Comparison of ENCODE assay signal across 11 mouse cellular contexts in genomic region chr17:71135108-71135507, GRCm38 (mm10). TPM values are rescaled to one million over a fixed set of nuclear protein-coding genes. Genes with fewer than 3 reads are reported as not detected.
DNase-seq lines count a peak whose midpoint lies in the region; ATAC-seq lines count a peak whose summit lies in the region.
"Had no signal": no experiment of that assay in that cellular context is flagged by ENCODE, and none has a peak within 500 bp of the region (broad histone marks: within the 10 kb centered on the region; RNA-seq: fewer than 3 reads in every experiment).

No protein-coding gene starts in this region.

- 16% methylated on average over 5 of the region's 5 CpGs for WGBS in kidney, embryonic 16.5 days
- 84% methylated on average over 5 of the region's 5 CpGs for WGBS in midbrain, embryonic 13.5 days

- no peaks in the 10 kb centered on the region for H3K27me3 ChIP-seq in kidney, embryonic 16.5 days (ENCODE audit: insufficient read depth, low read length)
- no peaks in the 10 kb centered on the region for H3K27me3 ChIP-seq in midbrain, embryonic 13.5 days
- H3K27me3 ChIP-seq: hindbrain, embryonic 13.5 days; neural tube, embryonic 13.5 days had no signal

- H3K4me1 ChIP-seq in kidney, embryonic 16.5 days (ENCODE audit: insufficient read depth, low read length) = peaks cover 25% of the 10 kb centered on the region
- H3K4me1 ChIP-seq in midbrain, embryonic 13.5 days (replicated peaks) = peaks cover 3% of the 10 kb centered on the region
- H3K4me1 ChIP-seq: hindbrain, embryonic 13.5 days had no signal

- no peak overlapping the region for H3K4me2 ChIP-seq in kidney, embryonic 16.5 days (replicated peaks; ENCODE audit: low read depth, low read length)
- H3K4me2 ChIP-seq in midbrain, embryonic 13.5 days (replicated peaks) = no peak overlapping the region
- H3K4me2 ChIP-seq: hindbrain, embryonic 13.5 days; neural tube, embryonic 13.5 days had no signal

- no peak overlapping the region for H3K27ac ChIP-seq in kidney, embryonic 16.5 days (ENCODE audit: low read length)
- no peak overlapping the region for H3K27ac ChIP-seq in midbrain, embryonic 13.5 days
- H3K27ac ChIP-seq: hindbrain, embryonic 13.5 days; neural tube, embryonic 13.5 days had no signal

- no peak overlapping the region for H3K9ac ChIP-seq in kidney, embryonic 16.5 days (replicated peaks; ENCODE audit: low read length)
- no peak overlapping the region for H3K9ac ChIP-seq in midbrain, embryonic 13.5 days (replicated peaks)
- H3K9ac ChIP-seq: hindbrain, embryonic 13.5 days; neural tube, embryonic 13.5 days had no signal

- no peak overlapping the region for H3K4me3 ChIP-seq in kidney, embryonic 16.5 days (ENCODE audit: low read length)
- no peak overlapping the region for H3K4me3 ChIP-seq in midbrain, embryonic 13.5 days (replicated peaks)
- H3K4me3 ChIP-seq: hindbrain, embryonic 13.5 days; neural tube, embryonic 13.5 days had no signal

- H3K36me3 ChIP-seq in kidney, embryonic 16.5 days (ENCODE audit: insufficient read depth, low read length) = no peaks in the 10 kb centered on the region
- no peaks in the 10 kb centered on the region for H3K36me3 ChIP-seq in midbrain, embryonic 13.5 days
- H3K36me3 ChIP-seq: hindbrain, embryonic 13.5 days; neural tube, embryonic 13.5 days had no signal

- no peak for ATAC-seq in kidney, embryonic 16.5 days (ENCODE audit: low FRiP score, low TSS enrichment)
- peak; percentile 83 for ATAC-seq in granulocyte monocyte progenitor cell, adult 5-6 weeks (replicated peaks; ENCODE audit: poor library complexity, severe bottlenecking)
- no peak for ATAC-seq in midbrain, embryonic 13.5 days

- H3K9me3 ChIP-seq in kidney, embryonic 16.5 days (ENCODE audit: low read length) = no peaks in the 10 kb centered on the region
- no peaks in the 10 kb centered on the region for H3K9me3 ChIP-seq in midbrain, embryonic 13.5 days
- H3K9me3 ChIP-seq: hindbrain, embryonic 13.5 days; neural tube, embryonic 13.5 days had no signal

- peak; percentile 77 for DNase-seq in kidney, adult 11 months
- DNase-seq in brain, adult 2 months (ENCODE audit: low read depth, low spot score) = peak; percentile 40
- peak; percentile 79 for DNase-seq in lung, postnatal 36 days
- DNase-seq in testis, postnatal 10 days (ENCODE audit: low spot score) = no peak
- DNase-seq: cerebellum, adult 9-10 months; gastrocnemius, postnatal 25 days had no signal

RNA-seq across cellular contexts. Expression of gene Lpin2, which starts 47.3 kb away (rescaled TPM):
- 65.8 and 78.4 TPM in 2 replicates for polyA plus RNA-seq in kidney, embryonic 16.5 days (2015; fragmentation: Nextera tagmentation; extraction: Ambion mirVana)
- total RNA-seq in granulocyte monocyte progenitor cell, adult 5-6 weeks (2014; fragmentation: Nextera tagmentation) = 27.0 and 27.9 TPM in 2 replicates
- 24.9 and 42.3 TPM in 2 replicates for total RNA-seq in granulocyte monocyte progenitor cell, adult 5-6 weeks (2017)
- 35.3 and 35.5 TPM in 2 replicates for polyA plus RNA-seq in midbrain, embryonic 13.5 days (2015; fragmentation: Nextera tagmentation; extraction: Ambion mirVana)
